Mouse (Mus musculus): Measurements from ENCODE around the gene Mrpl3.

- TF ChIP-seq CTCF (conservative IDR thresholded peaks at IDR 0.05; ENCODE audit: low read length) = no peak
- no peak for TF ChIP-seq POU5F1 (IDR thresholded peaks at IDR 0.05; ENCODE audit: borderline replicate concordance, low read length)
These were observed 4.7 kb upstream of the Mrpl3 start for GRCm38 (mm10) chr9:105048351-105048750.

Data from E14TG2a.4 (cell line).